Mouse (Mus musculus): ENCODE data around the gene Trappc6a. TPM values are rescaled to one million over a fixed set of nuclear protein-coding genes. Genes with fewer than 3 reads are reported as not detected.

Gene Trappc6a
- not detected for polyA plus RNA-seq (2014; fragmentation: Illumina TruSeq; extraction: RNeasy Lipid Tissue Mini Kit (QIAGEN cat#74804); ENCODE audit: low read depth, low replicate concordance)

DNA sequence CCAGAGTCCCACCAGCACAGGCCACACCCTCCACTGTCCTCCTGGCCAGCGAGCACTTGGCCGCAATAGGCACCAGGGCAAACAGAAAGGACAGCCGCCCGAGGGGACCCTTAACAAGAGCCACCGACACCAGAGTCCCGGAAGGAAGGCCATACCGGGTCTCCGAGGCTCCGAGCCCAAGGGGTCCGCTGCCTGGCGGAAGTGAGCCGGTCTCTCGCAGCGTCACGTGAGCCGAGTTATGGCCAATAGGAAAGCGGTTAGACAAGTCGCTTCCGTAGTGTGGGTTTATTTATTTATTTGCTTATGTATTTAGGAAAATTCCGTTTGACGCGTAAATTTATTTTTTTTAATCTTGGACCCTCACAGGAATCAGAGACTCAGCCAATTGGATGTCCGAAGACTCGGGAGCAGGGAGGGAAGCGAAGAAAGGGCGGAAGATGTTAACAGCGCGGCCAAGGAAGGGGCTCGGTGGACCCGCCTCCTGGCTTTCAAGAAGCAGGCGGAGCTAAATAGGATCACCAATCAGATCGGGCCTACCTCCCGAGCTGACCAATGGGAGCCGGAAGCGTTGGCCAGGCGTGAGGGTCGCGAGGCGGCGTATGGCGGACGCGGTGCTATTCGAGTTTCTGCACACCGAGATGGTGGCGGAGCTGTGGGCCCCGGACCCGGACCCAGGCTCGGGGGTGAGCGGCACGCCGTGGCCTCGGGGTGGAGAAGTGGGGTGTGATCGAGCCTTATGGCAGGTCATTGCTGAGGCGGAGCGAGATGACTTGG, at the start of gene Trappc6a, which contains the start of gene Bloc1s3:
Gene Trappc6a (plus strand): TSS at position 246 of the 774 bp plus-strand sequence.
Gene Bloc1s3 (minus strand): TSS at position 218 of the 774 bp plus-strand sequence.

GRCm38 (mm10) chr7:19458591-19459111, 49.5 kb upstream of the Trappc6a start, which contains the start of gene Mark4:
Gene Mark4, minus strand, starts transcription at chr7:19458821.

GRCm38 (mm10) chr7:19462884-19463381, 45.3 kb upstream of the Trappc6a start, which contains the start of gene Exoc3l2:
Gene Exoc3l2, plus strand, starts transcription at chr7:19463331.

DNA sequence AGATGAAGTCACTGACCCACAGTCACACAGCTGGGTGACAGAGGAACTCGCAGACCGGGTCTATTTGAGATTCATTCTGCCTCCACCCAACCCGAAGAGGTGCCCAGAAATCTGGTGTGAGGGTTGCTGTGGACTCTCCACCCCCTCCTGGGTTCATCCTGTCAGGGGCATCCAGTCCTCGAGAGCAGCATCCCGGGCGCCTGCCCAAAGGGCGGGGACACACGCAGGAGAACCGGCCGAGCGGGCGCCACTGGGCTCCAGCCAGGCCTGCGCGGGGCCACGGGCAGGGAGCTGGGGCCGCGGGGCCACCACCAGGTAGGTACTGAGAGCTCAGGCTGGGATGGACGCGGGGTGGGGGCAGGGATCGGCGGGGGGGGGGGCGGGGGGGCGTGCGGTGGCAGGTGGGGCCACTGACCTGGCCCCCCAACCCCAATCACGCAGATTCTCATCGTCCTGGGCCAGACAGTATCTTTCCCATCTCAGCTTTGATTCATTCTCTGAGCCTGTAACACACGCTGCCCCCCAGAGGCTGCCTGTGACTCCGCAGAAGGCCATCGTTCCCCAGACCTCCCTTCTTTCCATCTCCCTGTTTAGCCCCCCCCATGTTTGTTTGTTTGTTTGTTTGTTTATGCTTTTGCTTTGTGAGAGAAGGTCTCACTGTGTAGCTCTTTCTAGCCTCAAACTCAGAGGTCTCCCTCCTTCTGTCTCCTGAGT, 9.6 kb downstream of the Trappc6a start, which contains the start of gene Nkpd1:
Gene Nkpd1 (plus strand): TSS at position 187 of the 714 bp plus-strand sequence.

DNA sequence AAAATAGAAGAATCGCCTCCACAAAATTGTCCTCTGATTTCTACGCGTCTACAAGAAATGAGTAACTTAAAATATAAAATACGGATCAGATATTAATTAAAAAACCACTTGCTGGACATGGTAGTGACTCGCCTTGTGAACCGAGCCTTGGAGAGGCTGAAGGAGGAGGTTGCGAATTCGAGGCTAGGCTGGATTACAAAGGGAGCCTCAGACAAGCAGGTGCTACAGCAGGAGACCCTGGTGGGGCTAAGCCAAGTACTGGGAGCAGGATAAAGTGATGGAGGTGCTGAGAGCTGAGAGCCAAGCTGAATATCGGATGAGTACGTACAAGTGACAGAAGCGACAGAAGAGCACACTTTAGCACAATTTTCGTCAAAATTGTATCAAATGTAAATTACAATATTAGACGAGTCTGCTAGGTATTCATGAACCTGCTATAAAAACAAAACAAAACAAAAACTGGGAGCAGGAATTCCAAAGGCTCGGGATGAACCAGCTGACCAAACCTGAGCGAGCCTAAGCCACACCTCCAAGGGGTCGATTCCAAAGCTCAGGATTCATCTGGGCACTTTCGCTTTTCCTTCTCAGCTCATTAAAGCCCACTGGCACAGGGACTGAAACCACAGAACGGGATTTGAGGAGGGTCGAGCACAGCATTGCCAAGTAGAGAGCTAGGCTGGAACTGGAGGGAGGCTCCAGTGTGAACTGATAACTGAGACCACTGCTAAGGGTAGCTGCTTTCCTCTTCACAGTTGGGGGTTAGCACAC, 54.6 kb downstream of the Trappc6a start, which contains the start of gene Ppp1r37:
Gene Ppp1r37 (minus strand): TSS at position 434 of the 768 bp plus-strand sequence.

Other genes with a start within 250 kb of the Trappc6a start
- gene Vasp, start 236.6 kb upstream of the Trappc6a start, polyA plus RNA-seq (2014; fragmentation: Illumina TruSeq; extraction: RNeasy Lipid Tissue Mini Kit (QIAGEN cat#74804); ENCODE audit: low read depth, low replicate concordance), result 17.5 TPM
- not detected for gene Ppm1n, start 228.3 kb upstream of the Trappc6a start, polyA plus RNA-seq (2014; fragmentation: Illumina TruSeq; extraction: RNeasy Lipid Tissue Mini Kit (QIAGEN cat#74804); ENCODE audit: low read depth, low replicate concordance)
- 1.9 TPM for gene Rtn2, start 225.8 kb upstream of the Trappc6a start, polyA plus RNA-seq (2014; fragmentation: Illumina TruSeq; extraction: RNeasy Lipid Tissue Mini Kit (QIAGEN cat#74804); ENCODE audit: low read depth, low replicate concordance)
- 1.3 TPM for gene Fosb, start 198.3 kb upstream of the Trappc6a start, polyA plus RNA-seq (2014; fragmentation: Illumina TruSeq; extraction: RNeasy Lipid Tissue Mini Kit (QIAGEN cat#74804); ENCODE audit: low read depth, low replicate concordance)
- gene Ercc1, start 163.6 kb upstream of the Trappc6a start, polyA plus RNA-seq (2014; fragmentation: Illumina TruSeq; extraction: RNeasy Lipid Tissue Mini Kit (QIAGEN cat#74804); ENCODE audit: low read depth, low replicate concordance), result not detected
- gene Cd3eap, start 148.9 kb upstream of the Trappc6a start, polyA plus RNA-seq (2014; fragmentation: Illumina TruSeq; extraction: RNeasy Lipid Tissue Mini Kit (QIAGEN cat#74804); ENCODE audit: low read depth, low replicate concordance), result 1.8 TPM
- gene Ppp1r13l, start 148.6 kb upstream of the Trappc6a start, polyA plus RNA-seq (2014; fragmentation: Illumina TruSeq; extraction: RNeasy Lipid Tissue Mini Kit (QIAGEN cat#74804); ENCODE audit: low read depth, low replicate concordance), result not detected
- gene Ercc2, start 126.4 kb upstream of the Trappc6a start, polyA plus RNA-seq (2014; fragmentation: Illumina TruSeq; extraction: RNeasy Lipid Tissue Mini Kit (QIAGEN cat#74804); ENCODE audit: low read depth, low replicate concordance), result 0.41 TPM
- gene Klc3, start 104.3 kb upstream of the Trappc6a start, polyA plus RNA-seq (2014; fragmentation: Illumina TruSeq; extraction: RNeasy Lipid Tissue Mini Kit (QIAGEN cat#74804); ENCODE audit: low read depth, low replicate concordance), result not detected
- 0.70 TPM for gene Ckm, start 103.6 kb upstream of the Trappc6a start, polyA plus RNA-seq (2014; fragmentation: Illumina TruSeq; extraction: RNeasy Lipid Tissue Mini Kit (QIAGEN cat#74804); ENCODE audit: low read depth, low replicate concordance)
- 2.2 TPM for gene Mark4, start 49.6 kb upstream of the Trappc6a start, polyA plus RNA-seq (2014; fragmentation: Illumina TruSeq; extraction: RNeasy Lipid Tissue Mini Kit (QIAGEN cat#74804); ENCODE audit: low read depth, low replicate concordance)
- gene Exoc3l2, start 45.1 kb upstream of the Trappc6a start, polyA plus RNA-seq (2014; fragmentation: Illumina TruSeq; extraction: RNeasy Lipid Tissue Mini Kit (QIAGEN cat#74804); ENCODE audit: low read depth, low replicate concordance), result 1.2 TPM
- 9.3 TPM for gene Bloc1s3, start within 50 bp of the Trappc6a start, polyA plus RNA-seq (2014; fragmentation: Illumina TruSeq; extraction: RNeasy Lipid Tissue Mini Kit (QIAGEN cat#74804); ENCODE audit: low read depth, low replicate concordance)
- not detected for gene Nkpd1, start 9.4 kb downstream of the Trappc6a start, polyA plus RNA-seq (2014; fragmentation: Illumina TruSeq; extraction: RNeasy Lipid Tissue Mini Kit (QIAGEN cat#74804); ENCODE audit: low read depth, low replicate concordance)
- 0.47 TPM for gene Ppp1r37, start 54.7 kb downstream of the Trappc6a start, polyA plus RNA-seq (2014; fragmentation: Illumina TruSeq; extraction: RNeasy Lipid Tissue Mini Kit (QIAGEN cat#74804); ENCODE audit: low read depth, low replicate concordance)
- gene Zfp296, start 68.9 kb downstream of the Trappc6a start, polyA plus RNA-seq (2014; fragmentation: Illumina TruSeq; extraction: RNeasy Lipid Tissue Mini Kit (QIAGEN cat#74804); ENCODE audit: low read depth, low replicate concordance), result not detected
- gene Gemin7, start 69.2 kb downstream of the Trappc6a start, polyA plus RNA-seq (2014; fragmentation: Illumina TruSeq; extraction: RNeasy Lipid Tissue Mini Kit (QIAGEN cat#74804); ENCODE audit: low read depth, low replicate concordance), result 17.8 TPM
- 1.2 TPM for gene Clasrp, start 96.1 kb downstream of the Trappc6a start, polyA plus RNA-seq (2014; fragmentation: Illumina TruSeq; extraction: RNeasy Lipid Tissue Mini Kit (QIAGEN cat#74804); ENCODE audit: low read depth, low replicate concordance)
- gene Relb, start 121.0 kb downstream of the Trappc6a start, polyA plus RNA-seq (2014; fragmentation: Illumina TruSeq; extraction: RNeasy Lipid Tissue Mini Kit (QIAGEN cat#74804); ENCODE audit: low read depth, low replicate concordance), result 0.87 TPM
- gene Clptm1, start 156.6 kb downstream of the Trappc6a start, polyA plus RNA-seq (2014; fragmentation: Illumina TruSeq; extraction: RNeasy Lipid Tissue Mini Kit (QIAGEN cat#74804); ENCODE audit: low read depth, low replicate concordance), result 30.7 TPM
- not detected for gene Apoc2, start 169.5 kb downstream of the Trappc6a start, polyA plus RNA-seq (2014; fragmentation: Illumina TruSeq; extraction: RNeasy Lipid Tissue Mini Kit (QIAGEN cat#74804); ENCODE audit: low read depth, low replicate concordance)
- not detected for gene Gm44805, start 173.0 kb downstream of the Trappc6a start, polyA plus RNA-seq (2014; fragmentation: Illumina TruSeq; extraction: RNeasy Lipid Tissue Mini Kit (QIAGEN cat#74804); ENCODE audit: low read depth, low replicate concordance)
- 2.9 TPM for gene Apoc4, start 173.1 kb downstream of the Trappc6a start, polyA plus RNA-seq (2014; fragmentation: Illumina TruSeq; extraction: RNeasy Lipid Tissue Mini Kit (QIAGEN cat#74804); ENCODE audit: low read depth, low replicate concordance)
- 25.6 TPM for gene Apoc1, start 184.3 kb downstream of the Trappc6a start, polyA plus RNA-seq (2014; fragmentation: Illumina TruSeq; extraction: RNeasy Lipid Tissue Mini Kit (QIAGEN cat#74804); ENCODE audit: low read depth, low replicate concordance)
- 11.9 TPM for gene Apoe, start 190.8 kb downstream of the Trappc6a start, polyA plus RNA-seq (2014; fragmentation: Illumina TruSeq; extraction: RNeasy Lipid Tissue Mini Kit (QIAGEN cat#74804); ENCODE audit: low read depth, low replicate concordance)
- 0.82 TPM for gene Tomm40, start 207.0 kb downstream of the Trappc6a start, polyA plus RNA-seq (2014; fragmentation: Illumina TruSeq; extraction: RNeasy Lipid Tissue Mini Kit (QIAGEN cat#74804); ENCODE audit: low read depth, low replicate concordance)
- gene Nectin2, start 242.1 kb downstream of the Trappc6a start, polyA plus RNA-seq (2014; fragmentation: Illumina TruSeq; extraction: RNeasy Lipid Tissue Mini Kit (QIAGEN cat#74804); ENCODE audit: low read depth, low replicate concordance), result 6.1 TPM